Mouse (Mus musculus) thymus, adult 2 months (tissue): ENCODE results near the gene Cdc73. TPM values are rescaled to one million over a fixed set of nuclear protein-coding genes. Genes with fewer than 3 reads are reported as not detected.
A peak's percentile ranks its signal among the peaks of the same experiment; 100 is the strongest.

Experiments
- DNase-seq: peaks from one replicate; pipeline ENCODE4 v3.0.0; 2021
- H3K27ac ChIP-seq: fragments of 200-500 bp; 2 replicates; pipeline ENCODE4 v1.5.1; 2012; ENCODE audit warnings: low read length, control low read depth; ENCODE audit not compliant: control insufficient read depth, insufficient read depth
- H3K27me3 ChIP-seq: fragments of 200-500 bp; 2 replicates; pipeline ENCODE4 v1.6.1; 2012; ENCODE audit warnings: mild to moderate bottlenecking, low read length, moderate library complexity, mixed read lengths; ENCODE audit not compliant: control insufficient read depth, insufficient read depth
- H3K36me3 ChIP-seq: fragments of 200-500 bp; 2 replicates; pipeline ENCODE4 v1.6.1; 2012; ENCODE audit warnings: mild to moderate bottlenecking, low read length, moderate library complexity; ENCODE audit not compliant: control insufficient read depth, insufficient read depth
- H3K4me1 ChIP-seq: fragments of 200-500 bp; replicated peaks from 2 replicates; pipeline ENCODE4 v1.6.1; 2012; ENCODE audit warnings: low read length; ENCODE audit not compliant: control insufficient read depth, insufficient read depth
- H3K4me3 ChIP-seq: fragments of 200-500 bp; 2 replicates; pipeline ENCODE4 v1.5.1; 2012; ENCODE audit warnings: mild to moderate bottlenecking, low read length, control low read depth, moderate library complexity; ENCODE audit not compliant: control insufficient read depth, insufficient read depth
- CTCF ChIP-seq: fragments of 200-500 bp; IDR thresholded peaks from 2 replicates; pipeline ENCODE4 v1.5.1; 2012; ENCODE audit warnings: mild to moderate bottlenecking, control low read depth, low read length, moderate library complexity, borderline replicate concordance; ENCODE audit not compliant: control insufficient read depth, poor library complexity, insufficient read depth; ENCODE audit errors: extremely low read depth
- POLR2A ChIP-seq: fragments of 200-500 bp; IDR thresholded peaks from 2 replicates; pipeline ENCODE4 v1.6.1; 2012; ENCODE audit warnings: mild to moderate bottlenecking, low read length, control low read depth, moderate library complexity; ENCODE audit not compliant: control insufficient read depth, poor library complexity, insufficient read depth; ENCODE audit errors: extremely low read depth
- WGBS: fragments of 180-500 bp; shearing (Covaris S2); methylation state at CpG from one replicate; pipeline ENCODE4 v1.1.7; 2018; 5-methylcytosine and 5-hydroxymethylcytosine counted together
- polyA plus RNA-seq: library from polyadenylated mRNA; depleted of rRNA; stranded (reverse); fragments of >200 nt; gene quantifications from 2 replicates; pipeline ENCODE4 v1.2.3, GENCODE M21; 2012; rRNA removed

Cdc73 gene
- polyA plus RNA-seq = 2.7 and 3.6 TPM in 2 replicates

- Histone ChIP-seq H3K4me3 (peak within 1 kb of the TSS; percentile 99), H3K27me3 (no peaks in the 10 kb centered on the region), H3K36me3 (no peaks in the 10 kb centered on the region; the same call in 1 of the 2 replicates), H3K4me1 (no peaks in the 10 kb centered on the region), H3K27ac (peak within 1 kb of the TSS; percentile 68)
- peak; percentile 92 for DNase-seq
- WGBS = under 1% methylated on average over 71 of the region's 74 CpGs
- peak; percentile 61 for TF ChIP-seq POLR2A
- peak; percentile 92 for TF ChIP-seq CTCF
Measured at GRCm38 (mm10) chr1:143702741-143703262, at the start of gene Cdc73. Cdc73 (minus strand) TSS chr1:143702893.

GRCm38 (mm10) chr1:143745871-143746270, 43.2 kb upstream of the Cdc73 start:
- Histone ChIP-seq H3K27me3 (no peaks in the 10 kb centered on the region), H3K36me3 (peaks cover 27% of the 10 kb centered on the region; the same call in 1 of the 2 replicates), H3K27ac (no peak overlapping the region), H3K4me1 (no peaks in the 10 kb centered on the region), H3K4me3 (no peak overlapping the region)
- 96% methylated on average over 10 of the region's 10 CpGs for WGBS
- DNase-seq = no peak
- no peak for TF ChIP-seq POLR2A
- no peak for TF ChIP-seq CTCF

- WGBS = 97% methylated on average over 6 of the region's 6 CpGs
- TF ChIP-seq CTCF = no peak
- TF ChIP-seq POLR2A = no peak
- peaks cover 3% of the 10 kb centered on the region for H3K4me1 ChIP-seq
- no peak for DNase-seq
- H3K27ac ChIP-seq = no peak overlapping the region
- no peak overlapping the region for H3K4me3 ChIP-seq
- H3K27me3 ChIP-seq = no peaks in the 10 kb centered on the region
- H3K36me3 ChIP-seq = peaks cover 20% of the 10 kb centered on the region; the same call in 1 of the 2 replicates
Measured at GRCm38 (mm10) chr1:143742186-143742585, 39.5 kb upstream of the Cdc73 start.

- no peak for DNase-seq
- 89% methylated on average over 5 of the region's 5 CpGs for WGBS
- TF ChIP-seq POLR2A (no peak), CTCF (no peak)
- peaks cover 20% of the 10 kb centered on the region; the same call in 1 of the 2 replicates for H3K36me3 ChIP-seq
- peaks cover 3% of the 10 kb centered on the region for H3K4me1 ChIP-seq
- H3K27me3 ChIP-seq = no peaks in the 10 kb centered on the region
- no peak overlapping the region for H3K4me3 ChIP-seq
- H3K27ac ChIP-seq = no peak overlapping the region
Measured at GRCm38 (mm10) chr1:143741331-143741730, 38.6 kb upstream of the Cdc73 start.

GRCm38 (mm10) chr1:143740581-143740980, 37.9 kb upstream of the Cdc73 start:
- Histone ChIP-seq H3K4me3 (no peak overlapping the region), H3K36me3 (peaks cover 14% of the 10 kb centered on the region; the same call in 1 of the 2 replicates), H3K27me3 (no peaks in the 10 kb centered on the region), H3K4me1 (peaks cover 3% of the 10 kb centered on the region), H3K27ac (no peak overlapping the region)
- DNase-seq = no peak
- TF ChIP-seq CTCF (no peak), POLR2A (no peak)
- WGBS = 94% methylated on average over 10 of the region's 10 CpGs

- Histone ChIP-seq H3K4me3 (peak overlapping the region; percentile 94), H3K27ac (no peak overlapping the region), H3K27me3 (no peaks in the 10 kb centered on the region), H3K4me1 (peaks cover 3% of the 10 kb centered on the region), H3K36me3 (peaks cover 11% of the 10 kb centered on the region; the same call in 1 of the 2 replicates)
- DNase-seq = peak; percentile 96
- TF ChIP-seq POLR2A (peak; percentile 55; the same call in 1 of the 2 replicates), CTCF (peak; percentile 48; the same call in 1 of the 2 replicates)
- under 1% methylated on average over 70 of the region's 71 CpGs for WGBS
Measured at GRCm38 (mm10) chr1:143739361-143740350, 37.0 kb upstream of the Cdc73 start.
